Mouse (Mus musculus) liver, embryonic 15.5 days (tissue): ENCODE results near the gene Pgpep1. TPM values are rescaled to one million over a fixed set of nuclear protein-coding genes. Genes with fewer than 3 reads are reported as not detected.
A peak's percentile ranks its signal among the peaks of the same experiment; 100 is the strongest.

Experiments used
- ATAC-seq: fragments of 200-750 bp; cut with Nextera tagmentation; 2 replicates; pipeline ENCODE4 v1.8.0; 2017; ENCODE audit warnings: moderate number of reproducible peaks, mild to moderate bottlenecking, moderate library complexity; ENCODE audit not compliant: insufficient read depth
- H3K27ac ChIP-seq: fragments of 300-500 bp; sonication (generic); replicated peaks from 2 replicates; pipeline ENCODE4 v1.5.1; 2015; ENCODE audit warnings: mild to moderate bottlenecking, inconsistent platforms
- H3K27me3 ChIP-seq: fragments of 300-500 bp; sonication (generic); 2 replicates; pipeline ENCODE4 v1.6.1; 2015; ENCODE audit warnings: mild to moderate bottlenecking, inconsistent platforms
- H3K36me3 ChIP-seq: fragments of 300-500 bp; sonication (generic); replicated peaks from 2 replicates; pipeline ENCODE4 v1.6.1; 2015; ENCODE audit warnings: moderate library complexity, mild to moderate bottlenecking, inconsistent platforms
- H3K4me1 ChIP-seq: fragments of 300-500 bp; sonication (generic); replicated peaks from 2 replicates; pipeline ENCODE4 v1.6.1; 2015; ENCODE audit warnings: inconsistent platforms
- H3K4me2 ChIP-seq: fragments of 300-500 bp; sonication (generic); 2 replicates; pipeline ENCODE4 v1.6.1; 2015; ENCODE audit warnings: moderate library complexity, mild to moderate bottlenecking, inconsistent platforms
- H3K4me3 ChIP-seq: fragments of 300-500 bp; sonication (generic); replicated peaks from 2 replicates; pipeline ENCODE4 v1.5.1; 2015; ENCODE audit warnings: mild to moderate bottlenecking, inconsistent platforms
- H3K9ac ChIP-seq: fragments of 300-500 bp; sonication (generic); 2 replicates; pipeline ENCODE4 v1.6.1; 2015; ENCODE audit warnings: moderate library complexity, mild to moderate bottlenecking, inconsistent platforms
- H3K9me3 ChIP-seq: fragments of 300-500 bp; sonication (generic); replicated peaks from 2 replicates; pipeline ENCODE4 v1.6.1; 2016; ENCODE audit warnings: inconsistent platforms
- WGBS: fragments of 180-500 bp; shearing (Covaris S2); methylation state at CpG from one replicate; pipeline ENCODE4 v1.1.7; 2015; ENCODE audit warnings: mixed read lengths; ENCODE audit not compliant: insufficient replicate concordance; 5-methylcytosine and 5-hydroxymethylcytosine counted together
- polyA plus RNA-seq: library from polyadenylated mRNA; unstranded; fragments of >200 nt; fragmentation: Nextera tagmentation; extraction: Ambion mirVana; gene quantifications from 2 replicates; pipeline ENCODE4 v1.2.1, GENCODE M21; 2015

Pgpep1 gene
- polyA plus RNA-seq, 1 experiment from 2014 or later, result 21.7 TPM

DNA sequence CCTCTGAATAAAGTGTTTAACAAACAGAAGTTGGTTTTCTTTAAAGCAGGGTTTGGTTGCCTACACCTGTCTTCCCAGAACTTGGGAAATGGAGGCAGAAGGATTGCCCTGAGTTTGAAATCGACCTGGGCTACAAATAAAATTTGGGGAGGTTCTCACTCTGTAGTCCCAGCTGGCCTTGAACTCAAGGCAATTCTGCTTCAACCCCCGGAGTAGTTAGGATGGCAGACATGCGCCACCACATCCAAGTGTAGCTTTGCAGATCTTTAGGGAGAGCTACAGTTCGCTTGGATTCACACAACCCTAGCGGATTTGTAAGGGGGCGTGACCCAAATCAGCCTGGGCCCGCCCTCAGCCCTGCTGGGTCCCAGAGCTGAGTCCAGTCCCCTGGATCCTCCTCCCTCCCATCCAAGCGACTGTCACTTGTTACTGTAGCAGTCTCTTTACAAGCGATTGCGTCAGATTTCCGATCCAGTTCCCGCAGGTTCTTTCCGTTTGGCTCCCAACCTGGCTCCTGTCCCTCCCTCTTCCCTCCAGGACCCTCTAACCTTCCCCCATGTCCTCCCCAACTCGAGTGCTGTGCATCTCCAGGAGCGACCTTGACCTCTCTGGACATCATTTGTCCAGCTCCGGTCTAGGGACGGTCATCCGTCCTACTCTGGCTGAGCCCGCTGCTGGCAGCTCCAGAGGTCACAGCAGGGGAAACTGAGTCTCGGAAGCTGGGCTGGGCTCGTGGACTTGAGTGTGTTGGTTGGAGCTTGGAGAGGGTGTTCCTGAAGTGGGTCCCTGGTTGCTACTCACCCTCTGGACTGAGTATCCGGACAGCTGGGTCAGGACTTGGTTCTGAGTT lies 29.4 kb downstream of the Pgpep1 start:
- 11% methylated on average over 22 of the region's 22 CpGs for WGBS
- Histone ChIP-seq H3K27ac (peak overlapping the region; percentile 81), H3K9me3 (no peaks in the 10 kb centered on the region), H3K9ac (peak overlapping the region; percentile 73), H3K4me3 (peak overlapping the region; percentile 73), H3K36me3 (no peaks in the 10 kb centered on the region), H3K4me1 (peaks cover 58% of the 10 kb centered on the region), H3K27me3 (peaks cover 18% of the 10 kb centered on the region), H3K4me2 (peak overlapping the region; percentile 94)
- ATAC-seq, result peak; percentile 56

DNA sequence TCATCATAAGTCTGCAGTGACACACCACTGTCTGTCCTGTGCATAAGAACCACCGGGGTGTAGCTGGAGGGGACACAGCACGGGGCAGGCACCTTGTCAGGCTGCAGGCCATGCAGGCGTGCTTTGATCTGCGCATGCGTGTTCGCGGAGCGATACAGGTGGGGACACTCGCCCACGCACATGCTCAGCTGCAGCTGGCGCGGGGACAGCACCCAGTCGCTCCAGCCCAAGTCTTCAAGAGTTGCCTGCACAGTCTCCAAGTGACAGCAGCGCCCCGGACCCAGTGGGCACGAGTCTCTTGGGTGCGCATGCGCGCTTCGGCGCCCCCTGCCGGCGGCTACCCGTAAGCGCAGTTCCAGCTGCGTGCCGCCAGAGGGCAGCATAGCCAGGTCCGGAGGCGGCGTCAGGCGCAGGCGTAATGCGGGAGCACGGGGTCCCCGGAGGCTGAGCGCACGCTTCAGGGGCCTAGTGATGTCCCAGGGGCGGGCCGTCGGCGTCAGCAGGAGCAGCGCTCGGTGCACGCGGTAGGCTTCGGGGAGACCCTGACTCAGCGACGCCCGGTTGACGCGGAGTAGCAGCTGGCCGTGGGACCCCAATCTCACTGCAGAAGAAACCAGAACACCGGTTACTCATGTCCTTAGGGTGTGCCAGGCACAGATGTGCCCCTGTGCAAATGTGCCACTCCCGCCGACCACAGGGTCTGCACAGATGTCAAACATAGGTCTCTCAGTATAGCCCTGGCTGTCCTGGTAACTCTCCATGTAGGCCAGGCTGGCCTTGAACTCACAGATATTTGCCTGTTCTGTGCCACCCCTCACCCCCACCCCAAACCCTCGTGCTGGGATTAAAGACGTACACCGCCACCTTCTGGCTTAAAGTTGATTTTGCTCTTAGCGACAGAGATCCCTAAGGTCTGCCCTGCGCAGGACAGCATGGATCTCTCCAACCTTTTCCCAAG lies 30.3 kb downstream of the Pgpep1 start:
- Histone ChIP-seq H3K36me3 (no peaks in the 10 kb centered on the region), H3K4me2 (peak overlapping the region; percentile 94), H3K9ac (peak overlapping the region; percentile 73), H3K9me3 (0 out of 2 replicates have a peak, but pooled peaks cover 3% of the 10 kb centered on the region), H3K27ac (peak overlapping the region; percentile 80), H3K4me1 (peaks cover 56% of the 10 kb centered on the region), H3K4me3 (peak overlapping the region; percentile 73), H3K27me3 (peaks cover 18% of the 10 kb centered on the region)
- WGBS, result under 1% methylated on average over 60 of the region's 60 CpGs
- peak; percentile 70 for ATAC-seq

- WGBS, result 55% methylated on average over 7 of the region's 7 CpGs
- 0 out of 2 replicates have a peak, but pooled peaks cover 5% of the 10 kb centered on the region for H3K9me3 ChIP-seq
- H3K27me3 ChIP-seq, result peaks cover 18% of the 10 kb centered on the region
- peak overlapping the region; percentile 73 for H3K4me3 ChIP-seq
- H3K27ac ChIP-seq, result peak overlapping the region; percentile 80
- ATAC-seq, result no peak
- H3K4me1 ChIP-seq, result peaks cover 56% of the 10 kb centered on the region
- H3K36me3 ChIP-seq, result no peaks in the 10 kb centered on the region
- peak overlapping the region; percentile 94 for H3K4me2 ChIP-seq
- peak overlapping the region; percentile 73; the same call in 1 of the 2 replicates for H3K9ac ChIP-seq
Observed at GRCm38 (mm10) chr8:70628986-70629490, 31.1 kb downstream of the Pgpep1 start.

DNA sequence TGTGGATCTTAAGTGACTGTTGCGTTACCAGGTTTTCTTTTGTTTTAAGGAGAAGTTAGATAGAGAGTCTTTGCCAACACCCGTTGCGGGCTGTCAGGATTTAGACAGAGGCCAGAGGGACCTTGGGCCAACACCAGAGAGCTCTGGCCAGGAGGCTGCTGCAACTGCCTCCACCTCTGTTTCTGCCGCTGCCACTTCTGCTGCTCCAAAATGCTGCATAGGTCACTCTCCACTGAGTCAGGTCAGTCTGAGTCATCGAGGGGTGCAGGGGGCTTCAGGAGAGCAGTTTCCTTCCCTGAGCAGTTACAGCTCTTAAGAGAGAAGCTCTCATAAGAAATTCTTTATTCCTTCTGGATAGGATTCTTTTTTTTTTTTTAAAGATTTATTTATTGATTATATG lies 33.1 kb downstream of the Pgpep1 start:
- peaks cover 15% of the 10 kb centered on the region for H3K27me3 ChIP-seq
- no peak overlapping the region for H3K4me3 ChIP-seq
- ATAC-seq, result no peak
- H3K27ac ChIP-seq, result no peak overlapping the region
- no peak overlapping the region for H3K9ac ChIP-seq
- 0 out of 2 replicates have a peak, but pooled peaks cover 5% of the 10 kb centered on the region for H3K9me3 ChIP-seq
- WGBS, result 72% methylated on average over 5 of the region's 5 CpGs
- H3K4me1 ChIP-seq, result peaks cover 64% of the 10 kb centered on the region
- H3K36me3 ChIP-seq, result no peaks in the 10 kb centered on the region
- H3K4me2 ChIP-seq, result no peak overlapping the region

DNA sequence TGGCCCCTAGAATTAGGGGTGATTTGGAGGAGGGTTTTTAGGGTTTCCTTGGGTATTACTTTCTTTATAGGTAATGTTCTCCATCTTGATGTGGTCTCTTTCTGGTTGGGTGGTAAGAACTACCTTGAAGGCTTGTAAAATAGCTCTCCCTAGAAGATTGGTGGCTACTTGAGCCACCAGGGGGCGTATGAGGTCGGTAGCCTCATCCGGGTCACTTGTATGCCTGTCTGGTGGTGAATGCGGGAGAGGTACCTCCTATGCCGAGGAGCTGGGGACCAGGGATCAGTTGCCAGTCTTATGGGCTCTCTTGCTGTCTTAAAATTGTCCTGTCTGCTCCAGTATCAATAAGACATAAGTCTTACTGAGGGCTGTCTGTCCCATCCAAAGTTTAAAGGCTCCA lies 35.1 kb downstream of the Pgpep1 start:
- no peak overlapping the region for H3K4me2 ChIP-seq
- no peak overlapping the region for H3K9ac ChIP-seq
- no peaks in the 10 kb centered on the region for H3K36me3 ChIP-seq
- H3K4me3 ChIP-seq, result no peak overlapping the region
- no peak for ATAC-seq
- H3K27ac ChIP-seq, result no peak overlapping the region
- 0 out of 2 replicates have a peak, but pooled peaks cover 5% of the 10 kb centered on the region for H3K9me3 ChIP-seq
- WGBS, result 20% methylated on average over 5 of the region's 5 CpGs
- H3K27me3 ChIP-seq, result no peaks in the 10 kb centered on the region
- peaks cover 67% of the 10 kb centered on the region for H3K4me1 ChIP-seq

DNA sequence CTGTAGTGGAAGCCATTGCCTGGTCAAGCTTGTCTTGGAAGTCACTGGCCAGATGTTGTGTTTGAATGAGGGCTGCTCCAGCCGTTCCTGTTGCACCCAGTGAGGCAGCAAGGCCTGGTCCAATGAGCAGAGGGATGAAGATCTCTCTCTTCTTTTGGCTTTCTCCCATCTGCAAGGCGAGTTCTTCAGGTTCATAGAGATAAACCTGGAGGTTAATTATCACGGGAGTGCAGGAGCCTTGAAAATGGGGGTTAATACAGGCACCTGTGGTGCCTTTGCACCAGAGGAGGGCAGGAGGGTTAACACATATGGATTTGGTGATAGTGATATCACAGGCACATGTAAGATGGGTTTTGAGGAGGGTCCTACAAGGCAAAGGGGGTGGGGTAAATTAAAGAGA lies 38.0 kb downstream of the Pgpep1 start:
- WGBS, result 15% methylated on average over 3 of the region's 3 CpGs
- peaks cover 80% of the 10 kb centered on the region for H3K4me1 ChIP-seq

GRCm38 (mm10) chr8:70618888-70619334 lies 41.3 kb downstream of the Pgpep1 start:
- 1% methylated on average over 9 of the region's 9 CpGs for WGBS
- H3K4me2 ChIP-seq, result peak overlapping the region; percentile 58
- peak overlapping the region; percentile 39; the same call in 1 of the 2 replicates for H3K9ac ChIP-seq
- peak overlapping the region; percentile 14; the same call in 1 of the 2 replicates for H3K4me3 ChIP-seq
- H3K4me1 ChIP-seq, result peaks cover 95% of the 10 kb centered on the region
- ATAC-seq, result peak; percentile 75
- H3K27me3 ChIP-seq, result no peaks in the 10 kb centered on the region
- H3K27ac ChIP-seq, result peak overlapping the region; percentile 83
- H3K9me3 ChIP-seq, result no peaks in the 10 kb centered on the region
- no peaks in the 10 kb centered on the region for H3K36me3 ChIP-seq

More for the DNA sequence above, 38.0 kb downstream of the Pgpep1 start:
- peak; percentile 78 for ATAC-seq
- Histone ChIP-seq H3K4me3 (0 out of 2 replicates have a peak overlapping the region, but pooled peaks have one; percentile 10), H3K9me3 (0 out of 2 replicates have a peak, but pooled peaks cover 5% of the 10 kb centered on the region), H3K27me3 (no peaks in the 10 kb centered on the region), H3K36me3 (no peaks in the 10 kb centered on the region), H3K9ac (no peak overlapping the region), H3K4me2 (peak overlapping the region; percentile 52), H3K27ac (peak overlapping the region; percentile 87)

DNA sequence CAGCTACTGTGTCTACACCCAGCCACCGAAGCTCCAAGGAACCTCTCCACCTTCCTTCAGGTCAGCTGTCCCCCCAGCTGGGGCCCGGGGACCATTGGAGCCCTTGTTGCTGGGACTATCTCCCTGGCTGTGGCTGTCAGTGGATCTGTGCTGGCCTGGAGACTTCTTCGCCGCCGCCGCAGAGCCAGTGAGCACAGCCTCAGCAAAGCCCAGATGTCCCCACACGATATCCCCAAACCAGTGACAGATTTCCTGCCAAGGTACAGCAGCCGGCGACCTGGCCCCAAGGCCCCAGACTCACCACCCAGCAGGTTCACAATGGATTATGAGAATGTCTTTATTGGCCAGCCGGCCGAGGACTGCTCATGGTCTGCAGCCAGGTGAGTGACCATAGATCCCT lies 42.2 kb downstream of the Pgpep1 start:
- Histone ChIP-seq H3K36me3 (no peaks in the 10 kb centered on the region), H3K9ac (peak overlapping the region; percentile 39), H3K4me2 (peak overlapping the region; percentile 58), H3K27me3 (no peaks in the 10 kb centered on the region), H3K4me3 (peak overlapping the region; percentile 40), H3K9me3 (no peaks in the 10 kb centered on the region), H3K27ac (peak overlapping the region; percentile 83), H3K4me1 (peaks cover 95% of the 10 kb centered on the region)
- 20% methylated on average over 11 of the region's 11 CpGs for WGBS
- no peak for ATAC-seq

DNA sequence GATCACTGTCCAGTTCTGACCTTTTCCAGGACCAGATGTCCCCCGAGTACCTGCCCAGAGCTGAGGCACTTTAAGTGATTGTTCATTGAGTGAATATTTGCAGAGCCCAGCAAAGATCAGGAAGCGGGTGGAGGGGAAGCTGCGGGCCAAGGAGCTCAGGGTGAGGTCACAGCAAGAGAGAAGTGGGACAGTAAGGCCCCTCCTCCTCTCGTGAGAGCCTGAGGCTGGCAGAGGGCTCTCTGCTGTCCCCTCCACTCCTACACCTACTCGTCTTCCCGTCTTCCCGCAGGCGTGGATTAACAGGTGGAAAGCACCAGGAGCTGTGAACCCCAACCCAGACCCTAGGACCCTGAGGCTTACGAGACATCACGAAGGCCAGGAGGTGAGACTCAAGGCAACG lies 43.5 kb downstream of the Pgpep1 start:
- H3K9ac ChIP-seq, result no peak overlapping the region
- ATAC-seq, result no peak
- H3K36me3 ChIP-seq, result no peaks in the 10 kb centered on the region
- H3K27me3 ChIP-seq, result no peaks in the 10 kb centered on the region
- peak overlapping the region; percentile 40 for H3K4me3 ChIP-seq
- H3K4me2 ChIP-seq, result peak overlapping the region; percentile 58; the same call in 1 of the 2 replicates
- WGBS, result 30% methylated on average over 11 of the region's 11 CpGs
- H3K9me3 ChIP-seq, result no peaks in the 10 kb centered on the region
- H3K4me1 ChIP-seq, result peaks cover 90% of the 10 kb centered on the region
- H3K27ac ChIP-seq, result peak overlapping the region; percentile 65

DNA sequence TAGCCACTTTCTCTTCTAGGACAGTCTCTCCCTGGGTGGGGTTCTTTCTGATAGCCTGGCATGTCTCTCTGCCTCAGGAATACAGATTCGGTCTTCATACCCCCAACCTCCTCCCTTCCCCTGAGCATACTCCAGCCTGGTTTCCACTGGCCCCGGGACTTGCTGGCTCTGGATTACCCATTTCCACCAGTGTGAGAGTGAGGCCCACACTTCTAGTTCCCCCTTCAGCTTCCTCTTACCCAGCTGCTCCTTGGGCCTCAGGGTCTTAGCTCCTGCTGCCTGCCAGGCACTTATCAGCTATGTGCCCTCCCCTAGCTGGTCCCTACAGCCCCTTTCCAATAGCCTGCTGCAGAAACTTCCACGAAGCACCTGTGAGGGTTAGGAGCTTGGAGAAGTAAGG lies 44.3 kb downstream of the Pgpep1 start, which contains the start of gene Lrrc25:
Lrrc25 (plus strand) TSS at position 262 of the 400 bp plus-strand sequence.
- H3K9ac ChIP-seq, result no peak within 1 kb of the TSS

More for the DNA sequence above, 44.3 kb downstream of the Pgpep1 start, which contains the start of gene Lrrc25:
- H3K4me1 ChIP-seq, result peaks cover 90% of the 10 kb centered on the region
- no peak for ATAC-seq
- H3K4me3 ChIP-seq, result peak within 1 kb of the TSS; percentile 40
- WGBS, result 14% methylated on average over 3 of the region's 3 CpGs
- H3K9me3 ChIP-seq, result no peaks in the 10 kb centered on the region
- H3K27me3 ChIP-seq, result no peaks in the 10 kb centered on the region
- H3K27ac ChIP-seq, result peak within 1 kb of the TSS; percentile 65
- no peaks in the 10 kb centered on the region for H3K36me3 ChIP-seq
- H3K4me2 ChIP-seq, result peak within 1 kb of the TSS; percentile 58
